Mouse (Mus musculus) spleen, embryonic (tissue): ENCODE measurements around the gene Catsper4.

Experiments
- CTCF ChIA-PET: fragments of 350-600 bp; sonication (Branson Sonifier 250); formaldehyde crosslinking; loops from one replicate; lab custom pipeline; 2022; lab: Charles Lee

Catsper4 gene

DNA sequence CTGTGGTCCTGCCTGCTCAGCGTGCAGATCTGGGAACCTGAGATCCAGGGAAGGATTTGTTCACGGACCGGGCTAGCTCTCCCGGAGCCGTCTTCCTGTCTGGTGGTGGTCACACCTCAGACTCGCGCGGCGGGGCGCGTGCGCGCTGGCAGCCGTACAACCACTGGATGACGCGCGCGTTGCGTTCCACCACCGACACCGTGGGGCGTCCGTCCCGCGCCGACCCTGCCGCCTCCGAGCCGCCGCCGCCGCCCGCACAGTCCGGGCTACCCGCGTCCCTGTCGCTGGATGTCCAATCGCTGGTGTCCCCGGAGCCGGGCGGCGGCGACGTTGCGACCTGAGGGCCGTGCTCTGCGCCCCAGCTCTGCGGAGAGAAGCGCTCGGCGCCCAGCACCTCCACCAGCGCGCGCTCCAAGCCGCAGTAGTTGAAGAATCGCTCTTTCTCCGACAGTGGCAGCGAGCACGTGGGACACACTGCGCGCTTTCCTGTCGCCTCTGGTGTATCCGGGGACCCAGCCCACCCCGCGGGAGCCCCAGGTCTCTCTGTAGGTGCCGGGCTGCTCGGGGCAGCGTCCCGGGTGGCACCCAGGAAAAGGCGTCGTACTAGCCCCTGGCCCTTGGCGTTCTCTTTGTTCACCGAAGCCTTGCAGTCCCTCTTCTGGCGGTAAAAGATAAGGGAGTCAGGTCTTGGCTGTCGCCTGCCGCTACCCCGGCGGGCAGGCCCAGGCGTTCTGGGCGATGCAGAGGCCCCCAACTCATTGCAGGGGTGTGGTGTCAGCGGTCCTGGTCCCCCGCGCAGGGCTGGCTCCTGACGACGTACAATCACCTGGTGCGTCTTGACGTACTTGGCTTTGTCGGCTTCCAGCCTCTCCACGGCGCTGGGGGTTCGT is 24.3 kb upstream of the Catsper4 start:
- CTCF ChIA-PET = interaction anchor here (0.6 kb wide), 1 partner anchor 45 kb away, joined by 5 read pairs; no protein-coding TSS in a partner anchor

DNA sequence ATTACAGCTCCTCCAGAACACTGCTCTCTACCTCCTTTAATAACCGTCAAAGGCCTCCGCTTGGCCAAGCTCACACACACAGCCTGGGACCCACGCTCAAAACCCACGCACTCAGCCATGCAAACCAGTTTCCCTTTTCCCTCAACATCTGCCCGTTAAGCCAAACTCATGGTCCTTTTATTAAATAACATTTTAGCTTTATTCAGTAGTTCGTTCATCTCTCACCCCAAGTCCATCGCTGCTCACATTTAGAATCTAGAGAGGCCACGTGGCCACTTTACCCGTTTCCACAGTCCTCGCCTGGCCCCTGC is 23.7 kb upstream of the Catsper4 start:
- CTCF ChIA-PET = interaction anchor here (1.0 kb wide), 1 partner anchor 7 kb away, joined by 3 read pairs; no protein-coding TSS in a partner anchor

GRCm38 (mm10) chr4:134250116-134250929 is 23.1 kb upstream of the Catsper4 start:
- CTCF ChIA-PET = interaction anchor here (1.0 kb wide), 1 partner anchor 8 kb away, joined by 3 read pairs; no protein-coding TSS in a partner anchor

GRCm38 (mm10) chr4:134249651-134250050 is 22.5 kb upstream of the Catsper4 start:
- CTCF ChIA-PET = interaction anchor here (0.6 to 1.0 kb wide), 2 partner anchors 9 to 143 kb away, joined by 3 to 5 read pairs; no protein-coding TSS in a partner anchor

- CTCF ChIA-PET = no interaction called here
These were observed 19.6 kb upstream of the Catsper4 start, which contains the start of gene Gm30191 for GRCm38 (mm10) chr4:134246719-134247258. Gm30191 (plus strand) TSS chr4:134246935.

GRCm38 (mm10) chr4:134246256-134246655 is 19.1 kb upstream of the Catsper4 start:
- CTCF ChIA-PET = interaction anchor here (0.6 kb wide), 1 partner anchor 107 kb away, joined by 3 read pairs; no protein-coding TSS in a partner anchor

DNA sequence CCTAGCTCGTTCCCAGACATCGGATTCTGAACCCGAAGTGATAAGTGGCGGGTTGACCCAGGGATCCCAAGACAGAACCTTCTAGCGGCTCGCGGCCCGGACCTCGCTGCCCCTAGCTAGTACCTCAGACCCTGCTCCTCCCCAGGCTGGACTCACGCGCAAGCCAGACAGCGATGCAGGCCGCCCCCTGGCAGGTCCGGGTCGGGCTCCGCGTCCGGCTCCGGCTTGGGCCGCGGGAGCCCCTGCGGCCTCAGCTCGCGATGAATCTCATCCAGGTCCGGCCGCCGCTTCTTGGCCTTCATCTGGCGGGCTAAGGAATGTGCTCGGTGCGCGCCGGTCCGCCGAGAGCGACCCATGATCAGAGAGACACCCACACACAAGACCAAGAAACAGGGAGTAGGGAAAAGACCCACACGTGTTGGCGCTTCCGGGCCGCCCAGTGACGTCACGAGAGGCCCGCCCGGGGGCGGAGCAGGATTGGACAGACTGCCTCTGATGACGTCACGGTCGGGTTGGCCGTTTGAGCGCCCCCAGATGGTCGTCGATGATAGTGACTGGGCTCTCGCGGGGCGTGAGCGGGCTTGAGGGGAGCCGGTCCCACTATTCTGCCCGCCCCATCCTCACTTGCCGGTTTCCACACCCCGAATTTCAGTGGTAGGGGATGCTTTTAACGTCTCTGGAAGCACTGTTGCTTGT is 18.1 kb upstream of the Catsper4 start, which contains the start of gene Zfp593:
TSS of gene Zfp593 (minus strand) at position 445 of the 696 bp plus-strand sequence.
- CTCF ChIA-PET = no interaction called here

GRCm38 (mm10) chr4:134243516-134244250 is 16.5 kb upstream of the Catsper4 start, which contains the start of gene E130218I03Rik:
E130218I03Rik (plus strand) TSS chr4:134243662.
- CTCF ChIA-PET = no interaction called here

DNA sequence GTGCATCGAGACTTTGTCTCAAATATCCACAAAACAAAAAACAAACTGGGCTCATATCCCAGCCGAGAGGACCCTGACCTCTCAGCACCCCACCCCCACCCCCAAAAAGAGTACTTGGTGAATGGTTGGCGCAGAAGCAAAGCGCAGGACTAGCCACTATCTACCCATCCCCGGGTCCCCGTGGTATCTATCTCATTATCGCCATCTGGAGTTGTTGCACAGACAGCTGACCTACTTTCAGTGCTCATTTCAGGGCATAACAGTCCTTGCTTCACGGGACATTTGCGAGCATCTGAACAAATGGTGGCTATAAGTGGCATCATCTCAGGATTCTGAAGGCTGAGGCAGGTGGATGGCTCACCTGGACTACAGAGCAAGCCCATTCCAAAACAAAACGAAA is 11.5 kb upstream of the Catsper4 start:
- CTCF ChIA-PET = no interaction called here

GRCm38 (mm10) chr4:134238279-134238651 is 11.1 kb upstream of the Catsper4 start, which contains the start of gene Cnksr1:
Cnksr1 (minus strand) TSS chr4:134238399.
- CTCF ChIA-PET = no interaction called here

DNA sequence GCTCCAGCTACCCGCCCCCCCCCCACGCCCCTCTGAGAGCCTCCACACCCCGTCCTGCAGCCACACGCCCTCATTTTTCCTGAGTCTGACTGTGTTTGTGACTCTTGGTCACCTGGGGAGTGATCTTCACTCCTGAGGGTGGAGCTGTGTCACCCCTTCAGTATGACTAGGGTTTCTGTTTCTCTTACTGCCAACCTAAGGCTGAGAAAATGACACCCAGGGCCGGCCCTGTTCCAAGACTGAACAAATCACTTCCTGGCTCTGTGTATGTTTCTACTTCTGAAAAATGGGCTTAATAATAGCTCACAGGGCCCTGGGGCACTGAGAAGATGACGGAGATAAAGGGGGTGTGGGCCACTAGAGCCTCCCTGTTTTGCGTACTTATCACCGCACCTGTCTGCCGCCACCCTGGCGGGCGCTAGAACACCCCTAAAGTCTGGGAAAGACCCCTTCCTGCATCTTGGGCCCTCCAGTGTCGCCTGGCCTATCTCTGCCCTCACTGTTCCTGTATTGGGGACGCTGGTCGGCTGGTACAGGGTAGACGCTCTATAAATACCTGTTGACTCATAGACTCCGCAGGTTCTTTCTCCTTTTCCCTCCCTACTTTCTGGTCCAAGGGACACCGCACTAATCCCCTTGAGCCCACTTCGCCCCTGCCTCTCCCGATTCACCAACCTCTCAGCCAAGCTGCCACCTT is 10.5 kb upstream of the Catsper4 start:
- CTCF ChIA-PET = interaction anchor here (0.6 kb wide), 1 partner anchor 1429 kb away, joined by 3 read pairs; no protein-coding TSS in a partner anchor

DNA sequence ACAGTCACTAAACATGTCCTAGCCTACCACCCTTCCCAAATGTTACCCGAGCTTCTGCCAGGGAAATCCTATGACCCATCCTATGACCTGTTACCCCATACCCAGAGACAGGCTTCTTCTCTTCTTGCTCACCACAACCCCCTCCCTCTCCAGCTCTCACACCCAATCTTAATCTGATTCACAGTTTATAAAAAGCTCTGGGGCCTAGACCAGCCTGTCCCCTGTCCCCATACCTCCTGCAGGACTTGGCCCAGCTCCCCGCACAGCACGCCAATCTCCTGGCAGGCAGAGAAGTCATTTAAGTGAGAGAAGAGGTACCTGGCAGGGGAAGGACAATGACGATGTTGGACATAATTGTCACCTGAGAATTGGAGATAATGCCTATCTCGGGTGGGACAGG is 7.7 kb upstream of the Catsper4 start:
- CTCF ChIA-PET = no interaction called here

- CTCF ChIA-PET = no interaction called here
These were observed 3.2 kb upstream of the Catsper4 start for GRCm38 (mm10) chr4:134230431-134230830.

DNA sequence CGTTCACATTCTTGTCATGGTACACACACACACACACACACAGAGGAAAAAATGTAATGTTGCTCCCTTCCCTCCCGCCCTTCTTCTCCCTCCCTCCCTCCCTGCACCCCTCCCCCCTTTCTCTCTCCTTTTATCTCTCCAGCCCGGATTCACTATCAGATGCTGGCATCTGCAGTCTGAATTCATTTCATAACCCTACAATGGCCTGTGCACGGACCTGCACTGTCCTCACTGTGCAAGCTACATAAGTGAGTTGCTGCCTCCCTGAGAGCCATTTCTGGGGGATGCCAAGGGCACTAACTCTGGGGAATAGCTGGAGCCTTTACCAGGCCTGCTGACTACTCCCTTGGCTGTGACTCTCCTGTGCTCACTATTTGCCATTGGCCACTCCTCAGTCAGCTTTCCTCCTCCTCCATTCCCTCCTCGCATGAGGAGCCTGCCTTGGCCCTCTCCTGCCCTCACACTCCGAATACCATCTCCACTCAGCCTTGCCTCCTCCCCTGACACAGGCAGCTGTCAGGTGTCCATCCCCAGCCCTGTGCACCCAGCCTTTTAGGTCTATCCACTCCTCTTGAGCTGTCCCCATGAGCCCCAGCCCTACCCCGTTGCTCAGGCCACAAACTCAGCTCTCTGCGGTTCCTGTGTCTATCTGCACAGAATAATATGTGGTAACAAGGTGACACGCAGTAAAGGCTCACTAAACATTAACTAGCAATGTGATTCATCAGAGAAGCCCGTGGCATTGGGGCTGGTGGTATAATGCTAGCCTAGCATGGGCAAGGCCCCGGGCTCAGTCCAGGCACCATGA is 4.2 kb downstream of the Catsper4 start:
- CTCF ChIA-PET = interaction anchor here (0.7 kb wide), 1 partner anchor 9 kb away, joined by 3 read pairs; no protein-coding TSS in a partner anchor

DNA sequence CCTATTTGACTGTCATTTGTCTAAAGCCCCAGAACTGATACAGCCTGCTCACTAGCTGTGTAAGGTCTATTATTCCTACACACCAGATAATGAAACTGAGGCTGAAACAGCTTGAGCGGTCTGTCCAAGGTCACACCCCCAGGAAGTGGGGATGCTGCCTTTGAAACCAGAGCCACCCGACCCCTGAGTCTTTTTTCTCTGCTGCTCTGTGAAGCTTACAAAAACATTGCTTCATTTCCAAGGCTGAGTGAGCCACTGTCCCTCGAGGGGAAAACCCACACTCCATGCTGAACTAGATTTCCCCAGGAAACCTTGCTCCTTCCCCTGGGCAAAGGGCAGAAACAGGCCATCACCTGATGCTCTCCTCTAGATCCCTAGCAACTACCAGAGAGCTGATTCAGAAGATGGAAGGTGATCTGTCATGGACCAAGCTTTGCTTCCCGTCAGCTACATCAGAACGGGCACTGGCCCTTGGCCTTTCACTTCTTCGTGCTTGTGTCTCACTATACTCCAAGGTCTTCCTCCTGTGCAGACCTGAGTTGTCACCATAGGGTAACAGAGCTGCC is 20.6 kb downstream of the Catsper4 start:
- CTCF ChIA-PET = no interaction called here

- CTCF ChIA-PET = no interaction called here
These were observed 23.8 kb downstream of the Catsper4 start for GRCm38 (mm10) chr4:134203340-134203896.

- CTCF ChIA-PET = no interaction called here
These were observed 24.3 kb downstream of the Catsper4 start, which contains the start of gene Gm7534 for GRCm38 (mm10) chr4:134202904-134203303. Gm7534 (minus strand) TSS chr4:134203004.

DNA sequence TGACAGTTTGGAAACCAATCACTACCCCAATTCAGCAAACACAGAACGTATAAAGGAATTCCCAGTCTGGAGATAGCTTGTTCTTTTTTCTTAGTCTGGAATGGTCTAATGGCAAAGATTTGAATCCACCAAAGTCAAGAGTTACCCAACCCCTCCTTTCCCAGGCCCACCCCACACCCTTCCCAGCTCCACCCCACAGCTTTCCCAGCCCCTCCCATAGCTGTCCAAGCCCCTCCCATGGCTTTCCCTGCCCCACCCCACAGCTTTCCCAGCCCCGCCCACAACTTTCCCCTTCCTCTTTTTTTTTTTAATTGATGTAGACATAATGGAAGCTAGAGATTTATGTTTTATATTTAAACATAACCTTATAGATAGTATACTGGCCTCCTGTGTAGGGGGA is 27.8 kb downstream of the Catsper4 start:
- CTCF ChIA-PET = no interaction called here
